Mouse (Mus musculus) kidney, postnatal 25 days (tissue): ENCODE measurements around the gene Tmbim6.

Source experiments
- DNase-seq, 2 experiments: peaks; one replicate each; pipeline ENCODE4 v3.0.0; 2021; ENCODE audit warnings: mixed read lengths in 2 of 2

The Tmbim6 gene

GRCm38 (mm10) chr15:99392486-99393385, at the start of gene Tmbim6:
Tmbim6 (plus strand) TSS chr15:99392882.
- peak; percentile 99 to 100 for DNase-seq

- peak in 1 of 2 experiments; percentile 63 for DNase-seq
Observed at GRCm38 (mm10) chr15:99343414-99344147, 49.1 kb upstream of the Tmbim6 start.

- DNase-seq: no peak
Observed at GRCm38 (mm10) chr15:99344148-99344870, 48.4 kb upstream of the Tmbim6 start.

- no peak for DNase-seq
Observed at GRCm38 (mm10) chr15:99344961-99345360, 47.7 kb upstream of the Tmbim6 start.

GRCm38 (mm10) chr15:99351610-99352009, 41.1 kb upstream of the Tmbim6 start:
- DNase-seq: no peak

- DNase-seq: no peak
Observed at GRCm38 (mm10) chr15:99352306-99352705, 40.4 kb upstream of the Tmbim6 start.

GRCm38 (mm10) chr15:99355660-99356059, 37.0 kb upstream of the Tmbim6 start:
- DNase-seq: peak in 1 of 2 experiments; percentile 29

- DNase-seq: peak in 1 of 2 experiments; percentile 37
Observed at GRCm38 (mm10) chr15:99356462-99356861, 36.2 kb upstream of the Tmbim6 start.

GRCm38 (mm10) chr15:99358952-99359351, 33.7 kb upstream of the Tmbim6 start:
- no peak for DNase-seq

- no peak for DNase-seq
Observed at GRCm38 (mm10) chr15:99364022-99364530, 28.6 kb upstream of the Tmbim6 start.

GRCm38 (mm10) chr15:99364921-99365320, 27.8 kb upstream of the Tmbim6 start:
- no peak for DNase-seq

- DNase-seq: no peak
Observed at GRCm38 (mm10) chr15:99368583-99369266, 24.0 kb upstream of the Tmbim6 start.

- DNase-seq: peak; percentile 61 to 70
Observed at GRCm38 (mm10) chr15:99369391-99370171, 23.1 kb upstream of the Tmbim6 start.

GRCm38 (mm10) chr15:99370259-99370691, 22.4 kb upstream of the Tmbim6 start, which contains the start of gene Fmnl3:
Fmnl3 (minus strand) TSS chr15:99370482.
- DNase-seq: peak; percentile 97

- peak; percentile 56 to 59 for DNase-seq
Observed at GRCm38 (mm10) chr15:99371526-99372340, 20.9 kb upstream of the Tmbim6 start.

- DNase-seq: no peak
Observed at GRCm38 (mm10) chr15:99372761-99373160, 19.9 kb upstream of the Tmbim6 start.

- no peak for DNase-seq
Observed at GRCm38 (mm10) chr15:99375036-99375435, 17.6 kb upstream of the Tmbim6 start.

- DNase-seq: no peak
Observed at GRCm38 (mm10) chr15:99375581-99375980, 17.1 kb upstream of the Tmbim6 start.

- DNase-seq: no peak
Observed at GRCm38 (mm10) chr15:99376240-99376639, 16.4 kb upstream of the Tmbim6 start.

GRCm38 (mm10) chr15:99382893-99383292, 9.8 kb upstream of the Tmbim6 start:
- DNase-seq: peak; percentile 61 to 75
